Mouse (Mus musculus) liver, embryonic 16.5 days (tissue): ENCODE measurements around the gene Il27. TPM values are rescaled to one million over a fixed set of nuclear protein-coding genes. Genes with fewer than 3 reads are reported as not detected.
A peak's percentile ranks its signal among the peaks of the same experiment; 100 is the strongest.

Experiments used
- ATAC-seq: fragments of 200-750 bp; cut with Nextera tagmentation; 2 replicates; pipeline ENCODE4 v1.8.0; 2017; ENCODE audit warnings: low read depth, mild to moderate bottlenecking, moderate number of reproducible peaks, moderate library complexity
- H3K27ac ChIP-seq: fragments of 300-500 bp; sonication (generic); 2 replicates; pipeline ENCODE4 v1.5.1; 2014; ENCODE audit warnings: mild to moderate bottlenecking, low read length
- H3K27me3 ChIP-seq: fragments of 300-500 bp; sonication (generic); 2 replicates; pipeline ENCODE4 v1.6.1; 2014; ENCODE audit warnings: low read depth, low read length, mixed read lengths; ENCODE audit not compliant: control insufficient read depth, insufficient read depth
- H3K36me3 ChIP-seq: fragments of 300-500 bp; sonication (generic); 2 replicates; pipeline ENCODE4 v1.6.1; 2014; ENCODE audit warnings: mild to moderate bottlenecking; ENCODE audit not compliant: control insufficient read depth, insufficient read depth
- H3K4me1 ChIP-seq: fragments of 300-500 bp; sonication (generic); 2 replicates; pipeline ENCODE4 v1.6.1; 2014; ENCODE audit warnings: low read depth, low read length, mixed read lengths; ENCODE audit not compliant: control insufficient read depth
- H3K4me2 ChIP-seq: fragments of 300-500 bp; sonication (generic); 2 replicates; pipeline ENCODE4 v1.6.1; 2014; ENCODE audit warnings: low read depth, low read length, mixed read lengths
- H3K4me3 ChIP-seq: fragments of 300-500 bp; sonication (generic); 2 replicates; pipeline ENCODE4 v1.5.1; 2014; ENCODE audit warnings: low read depth, mild to moderate bottlenecking, low read length
- H3K9ac ChIP-seq: fragments of 300-500 bp; sonication (generic); 2 replicates; pipeline ENCODE4 v1.6.1; 2014; ENCODE audit warnings: low read depth, low read length
- H3K9me3 ChIP-seq: fragments of 300-500 bp; sonication (generic); replicated peaks from 2 replicates; pipeline ENCODE4 v1.6.1; 2016; ENCODE audit warnings: low read length; ENCODE audit not compliant: control insufficient read depth
- WGBS: fragments of 180-500 bp; shearing (Covaris S2); extraction: QIAGEN DNeasy Blood & Tissue Kit; methylation state at CpG from one replicate; pipeline ENCODE4 v1.1.7; 2014; ENCODE audit not compliant: insufficient replicate concordance; 5-methylcytosine and 5-hydroxymethylcytosine counted together
- polyA plus RNA-seq: library from polyadenylated mRNA; unstranded; fragments of >200 nt; fragmentation: Nextera tagmentation; extraction: Ambion mirVana; gene quantifications from 2 replicates; pipeline ENCODE4 v1.2.1, GENCODE M21; 2015

Gene Il27
- polyA plus RNA-seq, 1 experiment from 2014 or later, result 0.27 TPM

DNA sequence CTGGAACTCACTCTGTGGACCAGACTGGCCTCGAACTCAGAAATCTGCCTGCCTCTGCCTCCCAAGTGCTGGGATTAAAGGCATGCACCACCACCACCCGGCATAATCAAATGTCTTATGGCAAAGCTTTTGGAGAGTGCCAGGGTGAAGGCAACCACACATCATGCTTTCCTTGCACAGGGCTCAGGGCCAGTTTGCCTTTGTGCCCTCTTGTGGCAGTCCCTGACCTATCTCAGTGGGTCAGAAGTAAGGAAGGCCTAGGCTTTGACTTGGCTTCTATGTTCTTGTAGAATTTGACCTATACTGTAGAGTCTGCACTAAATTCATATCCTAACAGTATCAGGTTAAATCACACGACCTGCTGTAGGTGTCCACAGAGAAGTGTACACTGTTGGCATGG is 22.0 kb upstream of the Il27 start:
- Histone ChIP-seq H3K9me3 (no peaks in the 10 kb centered on the region), H3K27ac (no peak overlapping the region), H3K36me3 (no peaks in the 10 kb centered on the region), H3K9ac (no peak overlapping the region), H3K4me1 (peaks cover 2% of the 10 kb centered on the region), H3K4me2 (no peak overlapping the region), H3K4me3 (no peak overlapping the region), H3K27me3 (no peaks in the 10 kb centered on the region)
- WGBS, result 48% methylated on average over 3 of the region's 3 CpGs
- no peak for ATAC-seq

DNA sequence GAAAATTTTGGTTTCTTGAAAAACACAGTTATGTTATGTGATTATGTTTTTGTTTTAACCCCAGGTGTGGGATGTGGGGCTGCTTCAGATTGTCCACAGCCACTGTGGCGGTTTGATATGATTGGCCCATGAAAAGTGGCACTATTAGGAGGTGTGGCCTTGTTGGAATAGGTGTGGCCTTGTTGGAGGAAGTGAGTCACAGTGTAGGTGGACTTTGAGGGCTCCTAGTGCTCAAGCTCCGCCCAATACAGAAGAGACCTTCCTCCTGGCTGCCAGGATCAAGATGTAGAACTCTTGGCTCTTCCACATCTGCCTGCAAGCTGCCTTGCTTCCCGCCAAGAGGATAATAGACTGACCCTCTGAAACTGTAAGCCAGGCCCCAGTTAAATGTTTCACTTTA is 18.0 kb upstream of the Il27 start:
- no peak for ATAC-seq
- no peak overlapping the region for H3K4me3 ChIP-seq
- no peak overlapping the region for H3K27ac ChIP-seq
- no peak overlapping the region for H3K4me2 ChIP-seq
- no peaks in the 10 kb centered on the region for H3K36me3 ChIP-seq
- no peaks in the 10 kb centered on the region for H3K4me1 ChIP-seq
- H3K9ac ChIP-seq, result no peak overlapping the region
- H3K27me3 ChIP-seq, result no peaks in the 10 kb centered on the region
- no peaks in the 10 kb centered on the region for H3K9me3 ChIP-seq
- 64% methylated on average over 3 of the region's 3 CpGs for WGBS

DNA sequence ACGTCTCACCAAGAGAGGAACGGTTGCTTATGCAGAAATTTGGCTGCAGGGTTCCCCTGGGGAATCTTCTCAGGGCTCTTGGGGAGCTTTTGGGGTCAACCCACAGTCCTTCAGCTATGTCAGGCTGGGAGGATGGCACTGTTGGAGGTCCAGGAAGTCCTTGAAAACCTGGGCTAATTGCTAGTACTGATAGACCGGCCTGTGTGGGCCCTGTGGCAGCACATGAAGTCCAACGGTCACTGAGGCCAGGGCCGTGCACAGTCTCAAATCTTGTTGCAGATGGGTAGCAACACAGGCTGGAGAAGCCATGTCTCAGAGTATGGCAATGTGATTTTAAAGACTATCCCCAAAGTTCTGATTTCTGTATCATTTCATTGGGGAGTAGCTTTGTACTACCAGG is 13.1 kb upstream of the Il27 start:
- Histone ChIP-seq H3K4me1 (no peaks in the 10 kb centered on the region), H3K27me3 (no peaks in the 10 kb centered on the region), H3K27ac (no peak overlapping the region), H3K9me3 (no peaks in the 10 kb centered on the region), H3K36me3 (no peaks in the 10 kb centered on the region), H3K4me2 (no peak overlapping the region), H3K9ac (no peak overlapping the region), H3K4me3 (no peak overlapping the region)
- 48% methylated on average over 5 of the region's 5 CpGs for WGBS
- no peak; the same call in 1 of the 2 replicates for ATAC-seq

DNA sequence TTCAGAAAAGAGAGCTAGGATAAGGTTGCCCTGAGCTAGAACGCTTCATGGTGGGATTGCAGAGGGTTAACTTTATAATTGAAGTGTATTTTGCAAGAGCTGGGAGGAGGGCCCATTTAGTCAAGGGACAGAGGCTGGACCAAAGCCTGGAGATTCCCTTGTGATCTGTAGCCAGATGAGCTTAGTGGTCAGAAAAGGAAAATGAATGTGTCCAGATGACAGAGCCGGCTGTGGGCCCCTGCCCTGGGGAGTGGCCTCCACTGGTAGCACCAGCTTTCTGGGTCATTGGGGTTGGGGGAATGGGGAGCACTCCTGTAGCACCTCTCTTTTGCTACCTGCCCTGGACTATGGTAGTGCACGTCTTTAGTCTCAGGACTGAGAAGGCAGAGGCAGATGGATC is 12.3 kb upstream of the Il27 start:
- H3K4me2 ChIP-seq, result no peak overlapping the region
- no peak overlapping the region for H3K9ac ChIP-seq
- H3K4me1 ChIP-seq, result no peaks in the 10 kb centered on the region
- H3K4me3 ChIP-seq, result no peak overlapping the region
- 53% methylated on average over 3 of the region's 3 CpGs for WGBS
- H3K27ac ChIP-seq, result no peak overlapping the region; the same call in 1 of the 2 replicates
- no peaks in the 10 kb centered on the region for H3K9me3 ChIP-seq
- no peaks in the 10 kb centered on the region for H3K27me3 ChIP-seq
- H3K36me3 ChIP-seq, result no peaks in the 10 kb centered on the region
- no peak for ATAC-seq

DNA sequence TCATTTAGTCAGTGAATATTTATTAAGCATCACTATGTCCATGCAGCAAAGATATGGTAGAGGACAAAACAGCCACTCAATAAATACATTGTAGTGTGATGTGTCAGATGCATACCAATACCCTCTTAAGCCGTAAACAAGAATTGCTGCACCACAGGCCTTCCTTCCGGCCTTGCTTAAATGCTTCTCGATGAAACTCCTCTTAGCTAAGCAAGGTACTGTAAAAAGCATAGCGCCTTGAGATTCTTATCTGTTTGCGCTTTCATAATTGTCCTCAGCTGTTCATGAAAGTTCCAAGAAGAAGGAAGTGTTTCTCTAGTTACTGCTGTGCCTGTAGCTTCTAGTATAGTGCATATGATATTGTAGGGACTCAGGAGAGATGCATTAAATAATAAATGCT is 11.9 kb upstream of the Il27 start:
- H3K27me3 ChIP-seq, result no peaks in the 10 kb centered on the region
- 38% methylated on average over 5 of the region's 5 CpGs for WGBS
- H3K4me3 ChIP-seq, result no peak overlapping the region
- H3K9ac ChIP-seq, result no peak overlapping the region
- H3K4me1 ChIP-seq, result no peaks in the 10 kb centered on the region
- no peak for ATAC-seq
- H3K36me3 ChIP-seq, result no peaks in the 10 kb centered on the region
- no peak overlapping the region for H3K4me2 ChIP-seq
- no peak overlapping the region; the same call in 1 of the 2 replicates for H3K27ac ChIP-seq
- no peaks in the 10 kb centered on the region for H3K9me3 ChIP-seq

DNA sequence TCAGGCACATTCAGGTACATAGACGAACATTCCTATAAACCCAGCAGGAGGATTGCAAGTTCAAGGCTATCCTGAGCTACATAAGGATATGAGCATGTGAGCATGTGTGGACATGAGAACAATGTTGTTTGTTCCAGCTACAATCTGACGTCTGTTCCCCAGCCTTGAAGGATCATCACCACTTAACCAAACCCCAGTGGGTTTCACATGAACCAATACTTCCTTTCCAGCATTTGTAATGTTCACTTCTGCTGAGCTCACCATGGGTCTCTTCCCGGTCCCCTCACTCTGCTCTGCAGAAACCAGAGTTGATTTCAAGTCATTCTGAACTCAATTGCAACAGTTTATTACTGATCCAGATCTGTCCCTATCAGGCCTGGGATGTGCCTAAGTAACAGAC is 7.9 kb upstream of the Il27 start:
- WGBS, result 46% methylated on average over 3 of the region's 3 CpGs
- no peak for ATAC-seq

DNA sequence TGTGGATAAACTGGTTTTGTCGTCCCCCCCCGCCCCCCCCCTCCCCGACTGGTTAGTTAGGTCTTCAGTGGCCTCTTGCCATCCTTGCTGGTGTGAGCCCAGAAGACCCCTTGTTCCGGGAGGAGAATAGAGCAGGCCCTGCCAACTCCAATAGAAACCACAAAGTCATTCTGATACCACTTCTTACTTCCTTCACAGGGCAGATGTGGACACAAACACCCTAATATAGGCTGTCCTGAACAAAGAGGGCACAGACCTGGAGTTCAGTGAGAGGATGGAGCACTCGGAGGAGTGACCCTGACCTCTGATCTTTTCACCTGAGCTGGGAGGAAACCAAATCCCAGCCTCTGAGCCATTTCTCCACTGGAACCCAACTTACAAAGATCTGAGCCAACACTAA is 7.2 kb upstream of the Il27 start:
- Histone ChIP-seq H3K36me3 (no peaks in the 10 kb centered on the region), H3K27me3 (no peaks in the 10 kb centered on the region), H3K4me3 (no peak overlapping the region), H3K27ac (no peak overlapping the region), H3K9me3 (no peaks in the 10 kb centered on the region), H3K9ac (no peak overlapping the region), H3K4me2 (no peak overlapping the region), H3K4me1 (no peaks in the 10 kb centered on the region)
- 16% methylated on average over 5 of the region's 5 CpGs for WGBS
- ATAC-seq, result no peak

More for the DNA sequence above, 7.9 kb upstream of the Il27 start:
- Histone ChIP-seq H3K4me1 (no peaks in the 10 kb centered on the region), H3K4me2 (no peak overlapping the region), H3K9me3 (no peaks in the 10 kb centered on the region), H3K9ac (no peak overlapping the region), H3K27ac (no peak overlapping the region), H3K36me3 (no peaks in the 10 kb centered on the region), H3K4me3 (no peak overlapping the region), H3K27me3 (no peaks in the 10 kb centered on the region)

DNA sequence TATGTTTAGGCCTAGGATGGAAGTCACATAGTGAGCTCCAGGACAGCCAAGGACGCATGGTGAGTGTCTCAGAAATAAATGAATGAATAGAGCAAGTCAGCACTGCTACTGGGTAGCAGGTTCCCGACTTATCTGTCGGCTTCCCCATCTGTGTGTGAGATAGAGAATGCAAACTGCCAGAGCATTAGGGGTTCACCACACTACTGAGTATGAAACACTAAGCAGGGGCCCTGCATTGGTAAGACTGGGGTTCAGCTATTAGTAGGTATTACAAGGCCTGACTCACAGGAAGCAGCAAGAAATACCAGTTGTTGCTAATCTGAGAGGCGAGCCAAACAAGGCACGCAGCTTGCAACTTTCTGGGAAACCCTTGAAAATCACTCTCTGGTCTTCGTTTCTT is 4.2 kb upstream of the Il27 start:
- Histone ChIP-seq H3K36me3 (no peaks in the 10 kb centered on the region), H3K9ac (no peak overlapping the region), H3K4me2 (no peak overlapping the region), H3K27me3 (no peaks in the 10 kb centered on the region), H3K27ac (no peak overlapping the region), H3K4me3 (no peak overlapping the region), H3K9me3 (no peaks in the 10 kb centered on the region), H3K4me1 (no peaks in the 10 kb centered on the region; the same call in 1 of the 2 replicates)
- ATAC-seq, result no peak
- 47% methylated on average over 6 of the region's 6 CpGs for WGBS

DNA sequence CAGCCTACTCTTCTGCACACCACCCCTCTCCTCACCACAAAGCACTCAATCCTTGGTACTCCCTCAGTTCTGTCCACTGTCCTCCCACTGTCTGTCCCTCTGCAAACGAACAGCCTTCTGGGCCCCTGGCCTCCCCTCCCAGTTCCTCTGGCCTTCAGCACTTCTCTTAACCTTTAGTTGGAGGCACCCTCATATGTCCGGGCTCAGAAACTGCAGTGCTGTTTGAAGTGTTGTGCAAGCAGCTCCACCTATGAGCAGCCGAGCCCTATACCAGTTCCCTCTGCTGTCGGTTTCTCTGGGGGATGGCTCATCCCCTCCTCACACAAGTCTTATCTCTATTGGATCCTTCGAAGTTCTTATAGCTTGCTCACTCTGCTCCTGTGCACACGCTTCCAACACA is 1.7 kb upstream of the Il27 start:
- no peak overlapping the region for H3K27ac ChIP-seq
- no peaks in the 10 kb centered on the region; the same call in 1 of the 2 replicates for H3K27me3 ChIP-seq
- no peak overlapping the region for H3K4me2 ChIP-seq
- WGBS, result 16% methylated on average over 6 of the region's 6 CpGs
- no peaks in the 10 kb centered on the region for H3K36me3 ChIP-seq
- no peaks in the 10 kb centered on the region for H3K9me3 ChIP-seq
- no peak overlapping the region for H3K9ac ChIP-seq
- no peaks in the 10 kb centered on the region; the same call in 1 of the 2 replicates for H3K4me1 ChIP-seq
- H3K4me3 ChIP-seq, result no peak overlapping the region
- 0 out of 2 replicates have a peak, but pooled peaks have one; percentile 11 for ATAC-seq
